Mouse (Mus musculus) 416B (cell line): ENCODE results near the gene Tpmt.

Experiments used
- DNase-seq: peaks from one replicate; pipeline ENCODE4 v3.0.0; 2011; ENCODE audit warnings: low read depth

Gene Tpmt

GRCm38 (mm10) chr13:46975930-46976329 is 68.6 kb downstream of the Tpmt start:
- peak; percentile 96 for DNase-seq

- peak; percentile 98 for DNase-seq
These were observed 69.4 kb downstream of the Tpmt start for GRCm38 (mm10) chr13:46975031-46975551.
